Mouse (Mus musculus): ENCODE measurements around the gene Ddx52.

Ddx52 gene

GRCm38 (mm10) chr11:83941950-83942840, at the start of gene Ddx52:
Ddx52 (plus strand) TSS chr11:83942062.
- peak; percentile 92 for DNase-seq

GRCm38 (mm10) chr11:83893325-83893724, 48.5 kb upstream of the Ddx52 start:
- no peak for DNase-seq

GRCm38 (mm10) chr11:83896430-83897410, 45.1 kb upstream of the Ddx52 start:
- no peak for DNase-seq

- DNase-seq: no peak
Observed at GRCm38 (mm10) chr11:83897569-83897968, 44.3 kb upstream of the Ddx52 start.

- DNase-seq: no peak
Observed at GRCm38 (mm10) chr11:83902812-83903211, 39.0 kb upstream of the Ddx52 start.

GRCm38 (mm10) chr11:83905756-83906155, 36.1 kb upstream of the Ddx52 start:
- no peak for DNase-seq

- DNase-seq: no peak
Observed at GRCm38 (mm10) chr11:83908376-83908775, 33.5 kb upstream of the Ddx52 start.

GRCm38 (mm10) chr11:83913824-83914311, 28.0 kb upstream of the Ddx52 start:
- DNase-seq: no peak

GRCm38 (mm10) chr11:83914501-83914900, 27.4 kb upstream of the Ddx52 start:
- no peak for DNase-seq

GRCm38 (mm10) chr11:83922600-83922999, 19.3 kb upstream of the Ddx52 start:
- peak; percentile 23 for DNase-seq

- DNase-seq: no peak
Observed at GRCm38 (mm10) chr11:83927097-83927496, 14.8 kb upstream of the Ddx52 start.

GRCm38 (mm10) chr11:83932506-83933106, 9.3 kb upstream of the Ddx52 start:
- DNase-seq: peak; percentile 18

GRCm38 (mm10) chr11:83933376-83933775, 8.5 kb upstream of the Ddx52 start:
- DNase-seq: no peak

- peak; percentile 89 for DNase-seq
Observed at GRCm38 (mm10) chr11:83935986-83936665, 5.7 kb upstream of the Ddx52 start.

GRCm38 (mm10) chr11:83938556-83938955, 3.3 kb upstream of the Ddx52 start:
- no peak for DNase-seq

GRCm38 (mm10) chr11:83956822-83957221, 15.0 kb downstream of the Ddx52 start:
- no peak for DNase-seq

GRCm38 (mm10) chr11:83961983-83962382, 20.1 kb downstream of the Ddx52 start:
- no peak for DNase-seq

- DNase-seq: peak; percentile 95
Observed at GRCm38 (mm10) chr11:83963991-83964921, 22.4 kb downstream of the Ddx52 start, which contains the start of gene Synrg. Synrg (plus strand) TSS chr11:83964428.

GRCm38 (mm10) chr11:83967436-83968204, 25.8 kb downstream of the Ddx52 start:
- peak; percentile 12 for DNase-seq

GRCm38 (mm10) chr11:83968205-83968575, 26.3 kb downstream of the Ddx52 start:
- DNase-seq: no peak

All from kidney, postnatal 14 days (tissue).